Mouse (Mus musculus) lung, adult 18-20 months (tissue): Measurements from ENCODE around the gene Alox5ap.
A peak's percentile ranks its signal among the peaks of the same experiment; 100 is the strongest.

ENCODE experiments used
- DNase-seq, 2 experiments: peaks; one replicate each; pipeline ENCODE4 v3.0.0; 2022; ENCODE audit warnings: mixed read lengths in 2 of 2

The Alox5ap gene

GRCm38 (mm10) chr5:149264405-149264804 is at the start of gene Alox5ap:
TSS of gene Alox5ap (plus strand) at chr5:149264767.
- DNase-seq, result no peak

- no peak for DNase-seq
These were observed 49.0 kb upstream of the Alox5ap start for GRCm38 (mm10) chr5:149215540-149215939.

- no peak for DNase-seq
These were observed 46.8 kb upstream of the Alox5ap start for GRCm38 (mm10) chr5:149217524-149218357.

- DNase-seq, result no peak
These were observed 45.1 kb upstream of the Alox5ap start for GRCm38 (mm10) chr5:149219493-149219892.

GRCm38 (mm10) chr5:149221355-149221754 is 43.2 kb upstream of the Alox5ap start:
- DNase-seq, result peak in 1 of 2 experiments; percentile 14

GRCm38 (mm10) chr5:149224666-149225065 is 39.9 kb upstream of the Alox5ap start:
- DNase-seq, result no peak

GRCm38 (mm10) chr5:149228700-149229618 is 35.6 kb upstream of the Alox5ap start:
- peak; percentile 98 to 99 for DNase-seq

GRCm38 (mm10) chr5:149229619-149230339 is 34.8 kb upstream of the Alox5ap start:
- DNase-seq, result peak in 1 of 2 experiments; percentile 17

GRCm38 (mm10) chr5:149235002-149235401 is 29.6 kb upstream of the Alox5ap start:
- peak; percentile 36 to 40 for DNase-seq

GRCm38 (mm10) chr5:149237221-149237950 is 27.2 kb upstream of the Alox5ap start:
- no peak for DNase-seq

GRCm38 (mm10) chr5:149242467-149242866 is 22.1 kb upstream of the Alox5ap start:
- DNase-seq, result no peak

- DNase-seq, result no peak
These were observed 21.5 kb upstream of the Alox5ap start for GRCm38 (mm10) chr5:149243053-149243452.

GRCm38 (mm10) chr5:149245391-149245964 is 19.1 kb upstream of the Alox5ap start:
- no peak for DNase-seq

- peak; percentile 74 to 75 for DNase-seq
These were observed 18.5 kb upstream of the Alox5ap start for GRCm38 (mm10) chr5:149245965-149246470.

- peak; percentile 17 to 25 for DNase-seq
These were observed 17.3 kb upstream of the Alox5ap start for GRCm38 (mm10) chr5:149247047-149247904.

GRCm38 (mm10) chr5:149252303-149252702 is 12.3 kb upstream of the Alox5ap start:
- DNase-seq, result no peak

GRCm38 (mm10) chr5:149253491-149253890 is 11.1 kb upstream of the Alox5ap start:
- no peak for DNase-seq

- DNase-seq, result no peak
These were observed 9.0 kb upstream of the Alox5ap start for GRCm38 (mm10) chr5:149255522-149255921.

- no peak for DNase-seq
These were observed 6.9 kb upstream of the Alox5ap start for GRCm38 (mm10) chr5:149257518-149258281.

- no peak for DNase-seq
These were observed 5.5 kb upstream of the Alox5ap start for GRCm38 (mm10) chr5:149259093-149259492.
